Mouse (Mus musculus) embryonic stem cell, embryonic (primary cell): ENCODE data around the gene Helq.

ENCODE experiments used
- CTCF ChIA-PET, 4 experiments: fragments of 300-600 bp in 2 of 4; fragments of 350-600 bp in 2 of 4; sonication (Branson Sonifier 250); formaldehyde crosslinking; loops; one replicate each; lab custom pipeline; 2022; ENCODE audit warnings: inconsistent platforms in 2 of 4; lab: Charles Lee
- POLR2A ChIA-PET, 4 experiments: fragments of 300-600 bp in 2 of 4; fragments of 350-600 bp in 2 of 4; sonication (Branson Sonifier 250); formaldehyde crosslinking; loops; one replicate each; lab custom pipeline; 2022; ENCODE audit warnings: antibody characterized with exemption in 4 of 4, inconsistent platforms in 1 of 4; lab: Charles Lee

Gene Helq

DNA sequence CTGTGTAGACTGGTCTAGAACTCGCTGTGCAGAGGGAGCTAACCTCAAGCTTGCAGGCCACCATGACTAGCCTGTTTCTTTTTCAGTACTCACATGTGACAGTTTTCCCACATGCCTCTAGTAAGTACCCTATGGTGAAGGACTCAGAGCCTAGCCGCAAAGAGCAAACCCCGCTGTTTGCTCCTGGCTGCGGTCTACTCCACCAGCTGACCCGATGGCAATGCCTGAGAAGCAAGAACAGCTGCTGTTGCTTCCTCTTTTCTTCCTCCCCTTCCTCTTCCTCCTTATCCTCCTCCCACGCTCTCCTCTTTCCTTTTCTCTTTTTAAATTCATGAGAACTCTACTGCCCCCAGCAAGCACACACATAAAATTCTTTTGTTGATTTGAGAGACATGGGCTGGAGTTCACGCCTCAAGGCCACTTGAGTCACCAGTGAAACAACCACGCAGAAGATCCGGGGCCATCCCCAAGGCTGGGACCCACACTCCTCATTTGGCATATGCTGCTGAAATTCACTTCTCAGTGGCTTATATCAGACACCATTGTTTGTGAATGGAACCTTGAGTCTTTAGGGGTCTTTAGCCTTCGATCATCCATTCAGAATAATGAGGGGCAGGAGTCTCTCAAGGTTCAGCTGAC is 47.7 kb downstream of the Helq start:
- CTCF ChIA-PET = interaction anchor here in 2 of 4 experiments (0.7 to 1.4 kb wide), 2 partner anchors 15 to 75 kb away, joined by 3 read pairs; no protein-coding TSS in a partner anchor
- POLR2A ChIA-PET = interaction anchor here in 2 of 4 experiments (1.3 to 1.8 kb wide), 4 partner anchors 15 to 26 kb away, joined by 4 read pairs; no protein-coding TSS in a partner anchor

DNA sequence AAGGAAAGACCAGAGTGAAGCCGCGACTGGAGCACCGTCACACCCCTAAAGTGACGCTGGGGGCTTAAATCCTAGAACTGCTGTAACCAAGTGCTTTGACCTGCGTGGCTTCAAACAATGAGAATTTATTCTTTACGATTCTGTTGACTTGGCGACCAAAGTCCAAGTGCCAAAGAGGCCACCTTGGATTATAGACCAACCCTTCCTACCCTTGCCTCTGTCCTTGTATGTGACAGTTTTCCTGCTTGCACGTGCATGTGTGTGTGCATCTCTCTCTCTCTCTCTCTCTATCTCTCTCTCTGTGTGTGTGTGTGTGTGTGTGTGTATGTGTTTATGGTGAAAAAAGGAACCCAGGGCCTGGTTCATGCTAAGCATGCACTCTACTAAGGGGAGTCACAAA is 59.6 kb downstream of the Helq start:
- CTCF ChIA-PET = no interaction called here
- POLR2A ChIA-PET = interaction anchor here in 1 of 4 experiments (1.3 kb wide), 1 partner anchor 311 kb away, joined by 3 read pairs; no protein-coding TSS in a partner anchor

DNA sequence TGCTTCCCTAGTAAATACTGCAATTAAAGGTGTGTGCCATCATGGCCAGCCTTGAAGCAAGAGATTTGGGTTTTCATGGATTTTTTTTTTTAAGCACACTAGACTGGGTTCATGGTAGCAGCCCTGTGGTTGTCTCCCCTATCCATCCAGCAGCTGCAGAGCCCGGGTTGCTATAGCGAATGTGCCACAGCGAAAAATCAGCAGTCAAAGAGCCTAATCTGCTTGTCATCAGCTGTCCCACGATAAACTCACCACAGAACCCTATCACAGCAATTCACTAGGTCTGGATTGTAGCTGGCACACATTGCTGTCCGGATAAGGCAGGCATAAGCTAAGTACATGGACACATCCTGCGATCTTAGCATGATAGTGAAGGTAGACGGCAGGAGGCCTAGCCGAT is 61.5 kb downstream of the Helq start:
- CTCF ChIA-PET = no interaction called here

DNA sequence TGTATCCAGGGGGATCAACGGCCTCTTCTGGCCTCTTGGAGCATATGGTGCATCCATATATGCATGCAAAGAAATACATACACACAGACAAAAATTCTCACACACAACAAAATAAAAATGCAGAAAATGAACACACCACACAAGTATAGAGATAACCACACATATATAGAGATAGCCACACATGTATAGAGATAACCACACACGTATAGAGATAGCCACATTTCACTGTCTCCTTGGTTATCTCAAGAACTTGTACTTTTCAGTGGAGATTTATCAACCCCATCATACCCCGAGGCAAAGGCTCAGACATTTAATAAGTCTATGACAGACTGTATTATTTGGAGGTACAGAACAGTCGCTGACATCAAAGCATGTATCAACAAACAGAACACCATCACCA is 63.9 kb downstream of the Helq start:
- ChIA-PET CTCF (interaction anchor here in 1 of 4 experiments (0.6 kb wide), 1 partner anchor 422 kb away, joined by 3 read pairs; no protein-coding TSS in a partner anchor), POLR2A (interaction anchor here in 2 of 4 experiments (0.6 to 1.4 kb wide), 4 partner anchors 15 to 445 kb away, joined by 3 to 4 read pairs (median 3); partner anchors contain the start of gene Hpse (in 1 of the 2))

More for the DNA sequence above, 61.5 kb downstream of the Helq start:
- POLR2A ChIA-PET = interaction anchor here in 2 of 4 experiments (0.7 to 2.0 kb wide), 3 partner anchors 11 to 12 kb away, joined by 3 to 6 read pairs (median 3); no protein-coding TSS in a partner anchor

DNA sequence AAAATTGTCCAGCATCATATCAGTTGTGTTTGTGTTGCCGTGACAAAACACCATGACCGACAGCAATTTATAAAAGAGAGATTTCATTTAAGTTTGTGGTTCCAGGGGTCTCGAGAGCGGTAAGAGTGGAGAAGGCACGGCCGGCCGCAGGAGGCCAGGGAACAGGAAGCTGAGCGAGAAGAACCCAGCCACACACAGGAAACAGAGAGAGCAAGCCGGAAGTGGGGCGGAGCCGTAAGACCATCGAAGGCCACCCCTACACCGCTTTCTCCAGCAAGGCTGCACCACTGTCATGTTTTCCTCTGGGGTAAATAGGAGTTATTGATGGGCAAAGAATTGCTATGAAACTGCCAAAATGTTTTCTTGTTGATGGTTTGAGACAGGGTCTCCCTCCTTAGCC is 69.6 kb downstream of the Helq start:
- ChIA-PET CTCF (no interaction called here), POLR2A (interaction anchor here in 2 of 4 experiments (1.1 to 1.4 kb wide), 2 partner anchors 23 kb away, joined by 4 read pairs; no protein-coding TSS in a partner anchor)

DNA sequence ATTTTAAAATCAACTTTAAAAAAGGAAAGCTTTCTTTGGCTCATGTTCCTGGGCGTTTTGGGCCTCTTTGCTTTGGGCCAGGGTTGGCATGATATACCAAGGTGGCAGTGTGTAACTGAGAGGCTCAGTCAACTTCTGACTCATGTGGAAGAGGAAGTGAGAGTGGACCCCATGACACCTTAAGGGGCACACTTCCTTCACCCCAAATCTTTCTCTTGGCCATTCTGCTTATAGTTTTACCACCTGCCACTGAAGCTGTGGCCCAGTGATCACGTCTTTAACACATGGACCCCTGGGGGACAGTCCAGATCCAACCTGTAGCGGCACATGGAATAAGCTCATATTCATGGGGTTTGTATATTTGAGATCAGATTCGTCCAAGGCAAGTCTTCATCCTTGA is 72.4 kb downstream of the Helq start:
- POLR2A ChIA-PET = interaction anchor here in 2 of 4 experiments (0.7 to 1.8 kb wide), 2 partner anchors 11 to 22 kb away, joined by 3 to 6 read pairs; no protein-coding TSS in a partner anchor
- CTCF ChIA-PET = interaction anchor here in 2 of 4 experiments (0.6 to 0.7 kb wide), 2 partner anchors 66 to 120 kb away, joined by 3 to 5 read pairs; partner anchors contain the start of gene Gpat3 (in 1 of the 2)

DNA sequence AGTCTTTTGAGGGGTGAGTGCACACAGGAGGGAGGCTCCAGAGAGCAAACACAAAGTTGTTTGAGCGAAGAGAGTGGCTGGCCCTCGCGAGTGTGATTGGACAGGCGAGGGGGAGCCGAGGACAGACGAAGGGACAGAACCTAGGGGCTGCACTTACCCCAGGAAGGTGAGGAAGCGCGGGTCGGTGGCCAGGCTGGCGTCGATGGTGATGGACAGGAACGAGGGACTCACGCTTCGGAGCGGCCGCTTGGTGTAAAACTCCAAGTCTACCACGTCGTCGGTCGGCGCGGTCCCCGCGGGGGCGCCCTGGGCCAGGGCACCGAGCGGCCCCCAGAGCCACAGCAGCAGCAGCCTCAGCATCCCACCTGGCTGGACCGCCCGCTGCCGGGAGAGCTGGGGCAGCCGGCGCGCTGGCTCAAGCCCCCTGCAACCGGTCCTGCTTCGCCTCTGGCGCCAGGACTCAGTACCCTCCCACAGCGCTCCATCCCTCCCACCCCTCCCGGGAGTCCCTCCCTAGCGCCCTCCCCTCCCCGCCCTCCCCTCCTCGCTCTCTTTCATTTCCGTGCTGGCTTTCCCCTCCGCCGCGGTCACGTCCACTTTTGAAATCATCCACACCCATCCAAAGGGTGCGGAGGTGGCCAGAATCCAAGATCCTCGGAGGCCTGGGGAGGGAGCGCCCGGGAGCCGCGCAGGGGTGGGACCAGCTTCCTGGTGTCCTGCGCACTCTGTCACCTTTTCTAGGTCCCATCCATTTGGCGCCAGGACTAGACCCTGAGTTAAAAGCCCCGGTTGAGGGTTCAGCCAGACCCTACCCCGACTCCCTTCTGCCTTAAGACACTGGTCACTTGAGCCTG is 78.9 kb downstream of the Helq start, which contains the start of gene Hpse:
TSS of gene Hpse (minus strand) at position 482 of the 854 bp plus-strand sequence.
- ChIA-PET CTCF (interaction anchor here in 2 of 4 experiments (0.6 to 1.1 kb wide), 2 partner anchors 17 to 44 kb away, joined by 4 read pairs; partner anchors contain the start of gene Coq2 (in 1 of the 2)), POLR2A (interaction anchor here in 2 of 4 experiments (0.6 to 1.1 kb wide), 4 partner anchors 11 to 323 kb away, joined by 3 to 7 read pairs (median 3); no protein-coding TSS in a partner anchor)

DNA sequence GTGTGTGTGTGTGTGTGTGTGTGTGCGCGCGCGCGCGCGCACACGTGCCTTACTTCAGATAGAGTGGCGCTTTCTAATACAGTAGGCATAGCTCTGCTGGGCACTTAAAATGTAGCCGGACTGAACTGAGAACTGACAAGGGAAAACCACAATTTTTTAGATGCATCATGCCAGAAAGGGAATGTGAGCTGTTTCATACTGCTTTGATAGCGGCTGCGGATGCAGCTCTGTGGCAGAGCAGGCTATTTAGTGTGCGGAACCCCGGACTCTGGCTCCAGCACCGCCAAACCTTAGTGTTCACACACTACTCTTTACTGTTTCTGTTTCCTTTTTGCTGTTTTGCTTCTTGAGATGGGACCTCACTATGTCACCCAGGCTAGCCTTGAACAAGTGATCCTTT is 81.6 kb downstream of the Helq start:
- CTCF ChIA-PET = interaction anchor here in 3 of 4 experiments (0.5 to 1.6 kb wide), 4 partner anchors 10 to 221 kb away, joined by 3 to 5 read pairs (median 4); no protein-coding TSS in a partner anchor
- POLR2A ChIA-PET = interaction anchor here (0.6 to 1.3 kb wide), 4 partner anchors 10 to 350 kb away, joined by 3 to 10 read pairs (median 4); partner anchors contain the start of gene Coq2 (in 1 of the 4)
